Mouse (Mus musculus) heart, embryonic 12.5 days (tissue): Measurements from ENCODE around the gene Zfp512b. TPM values are rescaled to one million over a fixed set of nuclear protein-coding genes. Genes with fewer than 3 reads are reported as not detected.
A peak's percentile ranks its signal among the peaks of the same experiment; 100 is the strongest.

ENCODE experiments used
- ATAC-seq: fragments of 200-750 bp; cut with Nextera tagmentation; 2 replicates; pipeline ENCODE4 v1.8.0; 2017; ENCODE audit warnings: moderate TSS enrichment, moderate library complexity; ENCODE audit not compliant: insufficient number of reproducible peaks, low FRiP score
- H3K27ac ChIP-seq: fragments of 300-500 bp; sonication (generic); 2 replicates; pipeline ENCODE4 v1.5.1; 2016; ENCODE audit warnings: mild to moderate bottlenecking, moderate library complexity; ENCODE audit not compliant: poor library complexity, severe bottlenecking
- H3K27me3 ChIP-seq: fragments of 300-500 bp; sonication (generic); replicated peaks from 2 replicates; pipeline ENCODE4 v1.6.1; 2016; ENCODE audit warnings: mild to moderate bottlenecking, moderate library complexity
- H3K36me3 ChIP-seq: fragments of 300-500 bp; sonication (generic); 2 replicates; pipeline ENCODE4 v1.6.1; 2016; ENCODE audit warnings: mild to moderate bottlenecking, moderate library complexity
- H3K4me1 ChIP-seq: fragments of 300-500 bp; sonication (generic); replicated peaks from 2 replicates; pipeline ENCODE4 v1.6.1; 2016; ENCODE audit warnings: mild to moderate bottlenecking
- H3K4me2 ChIP-seq: fragments of 300-500 bp; sonication (generic); 2 replicates; pipeline ENCODE4 v1.6.1; 2016; ENCODE audit warnings: mild to moderate bottlenecking, moderate library complexity
- H3K4me3 ChIP-seq: fragments of 300-500 bp; sonication (generic); 2 replicates; pipeline ENCODE4 v1.5.1; 2016; ENCODE audit warnings: mild to moderate bottlenecking
- H3K9ac ChIP-seq: fragments of 300-500 bp; sonication (generic); 2 replicates; pipeline ENCODE4 v1.6.1; 2016; ENCODE audit warnings: mild to moderate bottlenecking, moderate library complexity
- H3K9me3 ChIP-seq: fragments of 300-500 bp; sonication (generic); replicated peaks from 2 replicates; pipeline ENCODE4 v1.6.1; 2016; ENCODE audit warnings: mild to moderate bottlenecking, moderate library complexity
- WGBS: fragments of 180-500 bp; shearing (Covaris S2); methylation state at CpG from one replicate; pipeline ENCODE4 v1.1.7; 2016; 5-methylcytosine and 5-hydroxymethylcytosine counted together
- polyA plus RNA-seq: library from polyadenylated mRNA; unstranded; fragments of >200 nt; fragmentation: Nextera tagmentation; extraction: Ambion mirVana; gene quantifications from 2 replicates; pipeline ENCODE4 v1.2.1, GENCODE M21; 2016

Gene Zfp512b
- polyA plus RNA-seq, 1 experiment from 2014 or later: 44.8 TPM

DNA sequence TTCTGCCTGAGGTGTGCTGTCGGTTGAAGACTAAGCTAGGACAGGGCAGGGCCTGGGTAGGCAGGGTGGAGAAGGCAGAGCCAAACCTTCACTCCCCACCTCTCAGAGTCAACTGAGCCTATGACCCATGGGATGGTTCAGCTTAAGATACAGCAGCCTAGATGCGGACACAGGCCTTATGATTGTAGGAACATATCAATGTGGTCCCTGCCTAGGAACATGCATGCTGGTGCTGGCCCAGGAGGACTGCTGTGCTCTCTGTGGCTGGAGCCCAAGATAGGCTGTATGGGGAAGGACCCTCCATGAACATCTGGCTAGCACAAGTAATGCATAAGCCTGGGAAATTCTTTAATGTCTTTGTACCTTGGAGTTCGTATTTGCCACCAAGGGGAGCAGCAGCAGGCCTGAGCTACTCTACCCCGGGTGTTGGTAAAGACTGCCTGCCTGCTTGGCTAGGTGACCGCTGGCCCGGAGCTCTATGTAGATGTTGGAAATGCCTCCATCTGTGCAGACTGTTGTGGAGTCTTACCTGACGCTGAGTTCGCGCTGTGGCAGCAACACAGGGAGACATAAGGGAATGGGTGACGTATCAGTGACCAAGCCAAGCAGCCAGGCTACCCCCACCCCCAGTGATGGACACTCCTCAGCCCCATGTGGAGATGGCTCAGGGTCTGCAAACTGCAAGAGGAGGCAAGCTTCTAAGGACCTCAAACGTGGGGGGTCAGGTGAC, 20.5 kb downstream of the Zfp512b start:
- peaks cover 41% of the 10 kb centered on the region for H3K36me3 ChIP-seq
- no peaks in the 10 kb centered on the region for H3K27me3 ChIP-seq
- no peak overlapping the region for H3K4me3 ChIP-seq
- H3K9ac ChIP-seq: no peak overlapping the region
- H3K27ac ChIP-seq: no peak overlapping the region
- no peak overlapping the region for H3K4me2 ChIP-seq
- 89% methylated on average over 11 of the region's 11 CpGs for WGBS
- peaks cover 13% of the 10 kb centered on the region for H3K4me1 ChIP-seq
- H3K9me3 ChIP-seq: no peaks in the 10 kb centered on the region
- ATAC-seq: no peak

GRCm38 (mm10) chr2:181570921-181571595, 21.5 kb downstream of the Zfp512b start:
- H3K27me3 ChIP-seq: no peaks in the 10 kb centered on the region
- no peak overlapping the region for H3K27ac ChIP-seq
- H3K9me3 ChIP-seq: no peaks in the 10 kb centered on the region
- H3K9ac ChIP-seq: peak overlapping the region; percentile 42; the same call in 1 of the 2 replicates
- H3K4me3 ChIP-seq: no peak overlapping the region
- no peak overlapping the region for H3K4me2 ChIP-seq
- WGBS: 66% methylated on average over 6 of the region's 6 CpGs
- peaks cover 8% of the 10 kb centered on the region for H3K4me1 ChIP-seq
- no peak for ATAC-seq
- H3K36me3 ChIP-seq: peaks cover 41% of the 10 kb centered on the region

DNA sequence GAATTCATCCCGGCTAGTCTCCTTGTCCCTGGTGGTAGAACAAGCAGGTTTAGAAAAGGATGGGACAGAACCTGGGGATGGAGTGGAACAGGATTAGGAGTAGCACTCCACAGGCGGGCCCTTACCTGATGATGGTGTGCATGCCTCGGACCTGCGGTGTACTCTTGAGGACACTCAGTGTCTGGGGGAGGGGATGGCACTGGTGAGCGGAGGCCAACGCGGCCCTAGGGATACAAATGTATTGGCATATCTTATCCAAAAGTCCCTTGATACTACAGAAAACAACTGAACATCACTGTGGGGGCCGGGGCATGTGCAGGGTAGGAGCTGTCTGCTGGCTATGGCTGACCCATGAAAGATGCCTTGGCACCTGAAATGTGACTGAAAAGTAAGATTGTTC, 22.2 kb downstream of the Zfp512b start:
- peaks cover 44% of the 10 kb centered on the region for H3K36me3 ChIP-seq

DNA sequence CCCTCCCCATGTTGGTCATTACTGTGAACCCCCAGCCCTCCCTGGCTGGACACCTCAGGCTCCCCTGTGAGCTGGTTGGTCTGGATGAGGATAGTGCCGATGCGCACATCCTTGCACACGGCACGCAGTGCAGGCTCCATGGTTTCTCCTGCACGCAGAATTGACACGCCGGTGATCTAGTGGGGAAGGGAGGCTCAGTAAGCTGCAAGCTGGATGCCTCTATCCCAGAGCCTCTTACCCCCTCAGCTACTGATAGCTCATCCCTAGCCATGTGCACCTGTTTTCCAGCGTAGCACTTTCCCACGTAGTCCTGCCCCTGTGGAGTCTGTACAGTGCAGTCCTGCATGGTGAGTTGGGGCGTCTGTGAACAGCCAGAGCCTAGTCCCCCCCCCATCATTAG, 22.7 kb downstream of the Zfp512b start:
- WGBS: 92% methylated on average over 10 of the region's 10 CpGs

More for the DNA sequence above, 22.2 kb downstream of the Zfp512b start:
- H3K9me3 ChIP-seq: 0 out of 2 replicates have a peak, but pooled peaks cover 3% of the 10 kb centered on the region
- no peak overlapping the region for H3K27ac ChIP-seq
- H3K4me2 ChIP-seq: no peak overlapping the region
- no peak overlapping the region for H3K4me3 ChIP-seq
- WGBS: 81% methylated on average over 8 of the region's 8 CpGs
- peaks cover 8% of the 10 kb centered on the region for H3K4me1 ChIP-seq
- ATAC-seq: no peak
- no peak overlapping the region for H3K9ac ChIP-seq
- no peaks in the 10 kb centered on the region for H3K27me3 ChIP-seq

DNA sequence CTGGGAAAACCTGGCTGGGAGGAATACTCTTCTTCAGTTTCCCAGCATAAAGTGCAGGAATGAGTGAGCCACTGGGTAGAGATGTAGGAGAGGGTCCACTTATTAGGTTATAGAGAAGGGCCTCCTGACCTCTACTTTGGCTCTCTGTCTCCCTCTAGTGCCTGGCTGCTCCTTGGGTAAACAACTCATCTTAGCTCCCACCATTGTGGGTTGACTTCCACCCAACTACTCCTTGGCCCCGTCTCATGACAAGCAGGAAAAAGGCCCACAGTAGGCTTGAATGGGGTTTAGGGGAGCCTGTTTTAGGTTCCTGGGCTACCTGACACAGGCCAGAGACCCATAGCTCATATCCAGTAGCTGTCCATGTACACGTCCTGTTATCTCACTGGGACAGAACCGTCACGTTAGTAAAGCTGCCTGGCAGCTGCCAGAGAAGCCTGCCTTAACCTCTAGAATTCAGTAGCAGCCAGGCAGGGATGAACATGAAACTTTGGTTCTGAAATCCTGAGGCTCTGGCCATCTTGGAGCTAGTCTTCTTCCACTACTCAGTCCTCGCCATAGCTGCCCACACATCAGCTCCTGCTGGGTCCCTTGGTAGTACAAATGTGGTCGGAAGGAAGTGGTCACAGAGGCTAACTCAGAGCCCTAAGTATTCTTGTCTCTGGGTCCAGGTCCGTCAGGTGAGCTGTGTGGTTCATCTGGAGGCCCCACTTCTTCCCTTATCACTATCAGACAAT, 24.2 kb downstream of the Zfp512b start:
- 57% methylated on average over 7 of the region's 7 CpGs for WGBS
- Histone ChIP-seq H3K4me3 (no peak overlapping the region), H3K36me3 (peaks cover 27% of the 10 kb centered on the region), H3K27ac (no peak overlapping the region), H3K9me3 (0 out of 2 replicates have a peak, but pooled peaks cover 3% of the 10 kb centered on the region), H3K27me3 (no peaks in the 10 kb centered on the region), H3K4me1 (peaks cover 8% of the 10 kb centered on the region), H3K9ac (no peak overlapping the region), H3K4me2 (no peak overlapping the region)
- no peak for ATAC-seq

More for the DNA sequence above, 22.7 kb downstream of the Zfp512b start:
- Histone ChIP-seq H3K4me1 (peaks cover 8% of the 10 kb centered on the region), H3K9me3 (0 out of 2 replicates have a peak, but pooled peaks cover 3% of the 10 kb centered on the region), H3K36me3 (peaks cover 41% of the 10 kb centered on the region), H3K27ac (no peak overlapping the region), H3K9ac (no peak overlapping the region), H3K27me3 (no peaks in the 10 kb centered on the region), H3K4me3 (no peak overlapping the region), H3K4me2 (no peak overlapping the region)
- no peak for ATAC-seq

DNA sequence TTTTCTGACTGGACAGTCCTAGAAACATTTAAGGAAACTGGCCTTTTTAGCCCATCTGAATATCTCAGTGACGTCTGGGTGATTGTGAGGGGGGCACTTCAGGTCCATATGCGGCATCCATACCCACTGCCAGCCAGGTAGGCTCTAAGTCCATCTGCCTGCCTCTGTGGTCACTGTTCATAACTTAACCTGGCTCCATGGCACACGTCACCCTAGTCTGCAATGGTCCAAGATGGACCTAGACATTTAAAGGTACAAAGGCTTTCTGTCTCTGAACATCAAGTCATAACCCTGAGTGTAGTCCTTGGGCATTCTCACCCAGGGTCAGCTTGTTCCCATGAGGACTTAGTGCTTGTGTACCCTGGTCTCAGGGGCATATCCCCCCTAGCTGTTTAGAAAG, 25.3 kb downstream of the Zfp512b start:
- Histone ChIP-seq H3K4me3 (no peak overlapping the region), H3K4me2 (no peak overlapping the region), H3K9ac (no peak overlapping the region), H3K27me3 (no peaks in the 10 kb centered on the region), H3K4me1 (peaks cover 8% of the 10 kb centered on the region), H3K9me3 (0 out of 2 replicates have a peak, but pooled peaks cover 3% of the 10 kb centered on the region), H3K27ac (no peak overlapping the region), H3K36me3 (peaks cover 16% of the 10 kb centered on the region)
- ATAC-seq: no peak
- WGBS: 76% methylated on average over 3 of the region's 3 CpGs

DNA sequence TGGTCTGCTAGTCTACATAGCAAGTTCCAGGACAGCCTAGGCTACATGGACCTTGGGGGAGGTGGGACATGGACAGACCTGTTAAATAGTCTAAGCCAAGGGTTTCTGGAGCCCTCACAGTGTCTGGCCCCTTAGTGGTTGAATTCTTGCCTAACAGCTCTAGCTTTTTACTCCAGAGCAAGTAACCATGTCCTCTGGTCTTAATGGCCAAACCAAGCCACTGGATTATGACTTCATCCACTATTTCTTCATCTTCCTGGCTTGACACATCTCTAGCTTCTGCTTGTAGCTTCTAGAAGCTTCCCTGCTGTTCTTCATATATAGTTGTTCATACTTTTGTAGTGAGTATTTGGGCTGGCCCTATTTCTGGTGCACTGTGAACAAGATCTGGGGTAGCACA, 38.8 kb downstream of the Zfp512b start:
- no peak overlapping the region for H3K4me3 ChIP-seq
- no peak overlapping the region for H3K4me2 ChIP-seq
- peaks cover 55% of the 10 kb centered on the region for H3K36me3 ChIP-seq
- H3K27ac ChIP-seq: no peak overlapping the region
- no peaks in the 10 kb centered on the region for H3K4me1 ChIP-seq
- no peaks in the 10 kb centered on the region for H3K27me3 ChIP-seq
- H3K9me3 ChIP-seq: no peaks in the 10 kb centered on the region
- ATAC-seq: no peak
- H3K9ac ChIP-seq: no peak overlapping the region

- Histone ChIP-seq H3K4me1 (0 out of 2 replicates have a peak, but pooled peaks cover 6% of the 10 kb centered on the region), H3K27me3 (no peaks in the 10 kb centered on the region), H3K9ac (no peak overlapping the region), H3K9me3 (no peaks in the 10 kb centered on the region), H3K4me3 (no peak overlapping the region), H3K36me3 (peaks cover 82% of the 10 kb centered on the region), H3K4me2 (no peak overlapping the region), H3K27ac (no peak overlapping the region)
- ATAC-seq: no peak
- 93% methylated on average over 2 of the region's 2 CpGs for WGBS
These were observed 42.4 kb downstream of the Zfp512b start for GRCm38 (mm10) chr2:181550233-181550632.

DNA sequence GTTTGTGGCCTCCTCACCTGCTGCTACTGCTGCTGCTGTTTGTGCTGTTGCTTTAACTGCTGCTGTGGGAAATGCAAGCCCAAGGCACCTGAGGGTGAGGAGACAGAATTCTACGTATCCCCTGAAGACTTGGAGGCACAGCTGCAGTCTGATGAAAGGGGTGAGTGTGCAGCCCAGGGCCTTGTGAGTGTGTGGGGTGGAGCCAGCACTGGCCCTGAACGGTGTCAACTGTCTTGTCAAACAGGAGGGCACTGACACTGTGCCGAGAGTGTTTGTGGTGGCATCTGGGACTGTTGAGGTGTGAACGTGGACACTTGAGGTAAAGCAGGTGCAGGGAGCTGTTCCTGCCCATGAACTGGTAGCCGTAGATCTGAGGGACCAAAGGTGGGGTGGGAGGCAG, 43.9 kb downstream of the Zfp512b start:
- H3K9ac ChIP-seq: no peak overlapping the region
- ATAC-seq: no peak
- WGBS: 70% methylated on average over 5 of the region's 5 CpGs

GRCm38 (mm10) chr2:181548227-181548626, 44.4 kb downstream of the Zfp512b start:
- ATAC-seq: no peak
- H3K36me3 ChIP-seq: peaks cover 72% of the 10 kb centered on the region
- 79% methylated on average over 1 of the region's 1 CpGs for WGBS

More for the DNA sequence above, 43.9 kb downstream of the Zfp512b start:
- H3K4me2 ChIP-seq: no peak overlapping the region
- no peaks in the 10 kb centered on the region for H3K9me3 ChIP-seq
- H3K4me1 ChIP-seq: 0 out of 2 replicates have a peak, but pooled peaks cover 6% of the 10 kb centered on the region
- H3K27me3 ChIP-seq: no peaks in the 10 kb centered on the region
- no peak overlapping the region for H3K27ac ChIP-seq
- H3K4me3 ChIP-seq: no peak overlapping the region
- peaks cover 74% of the 10 kb centered on the region for H3K36me3 ChIP-seq

DNA sequence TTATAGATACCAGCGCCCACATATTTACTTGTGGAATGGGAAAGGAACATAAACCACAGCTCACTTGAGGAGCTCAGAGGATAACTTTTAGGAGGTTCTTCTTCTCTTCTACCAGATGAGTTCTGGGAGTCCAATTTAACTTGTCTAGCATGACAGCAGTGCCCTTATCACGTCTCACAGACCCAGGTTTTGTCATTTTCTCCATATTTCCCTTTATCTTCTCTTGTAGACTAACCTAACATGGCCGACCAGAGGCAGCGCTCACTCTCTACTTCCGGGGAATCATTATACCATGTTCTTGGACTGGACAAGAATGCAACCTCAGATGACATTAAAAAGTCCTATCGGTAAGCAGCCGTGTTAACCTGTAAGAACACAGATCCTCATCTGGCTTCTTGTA, 46.5 kb downstream of the Zfp512b start:
- Histone ChIP-seq H3K4me3 (no peak overlapping the region), H3K27me3 (no peaks in the 10 kb centered on the region), H3K4me2 (no peak overlapping the region), H3K27ac (no peak overlapping the region), H3K9me3 (no peaks in the 10 kb centered on the region), H3K36me3 (peaks cover 51% of the 10 kb centered on the region), H3K4me1 (0 out of 2 replicates have a peak, but pooled peaks cover 6% of the 10 kb centered on the region), H3K9ac (no peak overlapping the region)
- WGBS: 90% methylated on average over 7 of the region's 7 CpGs
- ATAC-seq: no peak

More at GRCm38 (mm10) chr2:181548227-181548626, 44.4 kb downstream of the Zfp512b start:
- H3K9me3 ChIP-seq: no peaks in the 10 kb centered on the region
- H3K27ac ChIP-seq: no peak overlapping the region
- no peaks in the 10 kb centered on the region for H3K27me3 ChIP-seq
- H3K4me3 ChIP-seq: no peak overlapping the region
- H3K9ac ChIP-seq: no peak overlapping the region
- H3K4me1 ChIP-seq: 0 out of 2 replicates have a peak, but pooled peaks cover 6% of the 10 kb centered on the region
- H3K4me2 ChIP-seq: no peak overlapping the region
